Mouse (Mus musculus) CH12.LX (cell line): Measurements from ENCODE around the gene Asb10. TPM values are rescaled to one million over a fixed set of nuclear protein-coding genes. Genes with fewer than 3 reads are reported as not detected.
A peak's percentile ranks its signal among the peaks of the same experiment; 100 is the strongest.

Experiments
- DNase-seq: peaks from one replicate; pipeline ENCODE4 v3.0.0-alpha.2; 2013; ENCODE audit errors: extremely low read depth
- H3K27ac ChIP-seq: 2 replicates; pipeline ENCODE4 v1.5.1; 2012; ENCODE audit warnings: low read depth, mild to moderate bottlenecking, control low read depth, moderate library complexity; ENCODE audit not compliant: insufficient read depth
- H3K27me3 ChIP-seq: replicated peaks from 2 replicates; pipeline ENCODE3; 2012; ENCODE audit warnings: inconsistent platforms
- H3K36me3 ChIP-seq, 2 experiments: replicated peaks in 1 of 2; 2 replicates each; pipeline versions ENCODE3 to v1.6.1; 2012; ENCODE audit warnings: inconsistent platforms in 1 of 2, low read length in 1 of 2, mild to moderate bottlenecking in 1 of 2, mixed read lengths in 1 of 2, moderate library complexity in 1 of 2; ENCODE audit not compliant: control insufficient read depth in 1 of 2, insufficient read depth in 1 of 2
- H3K4me1 ChIP-seq, 2 experiments: 2 replicates each; pipeline ENCODE4 v1.6.1; 2012; ENCODE audit warnings: inconsistent platforms in 1 of 2, moderate library complexity in 1 of 2; ENCODE audit not compliant: insufficient read depth in 2 of 2, control insufficient read depth in 1 of 2
- H3K4me2 ChIP-seq: 2 replicates; pipeline ENCODE4 v1.6.1; 2012; ENCODE audit warnings: low read depth, mild to moderate bottlenecking, control low read depth; ENCODE audit not compliant: poor library complexity, insufficient read depth, severe bottlenecking
- H3K4me3 ChIP-seq, 3 experiments: fragments of 150-350 bp in 1 of 3; sonication (generic) in 1 of 3; replicated peaks in 1 of 3; 2 replicates each; pipeline versions ENCODE3 to v1.5.1; 2011 to 2012; ENCODE audit warnings: low read depth in 2 of 3, low read length in 2 of 3, mild to moderate bottlenecking in 2 of 3, moderate library complexity in 2 of 3, control low read depth in 1 of 3, improper control_type of control experiment in 1 of 3, inconsistent platforms in 1 of 3, mixed read lengths in 1 of 3; ENCODE audit not compliant: poor library complexity in 1 of 3
- H3K79me2 ChIP-seq: replicated peaks from 2 replicates; pipeline ENCODE4 v1.6.1; 2012; ENCODE audit warnings: mild to moderate bottlenecking, moderate library complexity; ENCODE audit not compliant: control insufficient read depth, poor library complexity, insufficient read depth, severe bottlenecking; ENCODE audit errors: extremely low read depth
- H3K9ac ChIP-seq: 2 replicates; pipeline ENCODE4 v1.6.1; 2012; ENCODE audit warnings: low read depth, mild to moderate bottlenecking, control low read depth, moderate library complexity; ENCODE audit not compliant: insufficient read depth
- H3K9me3 ChIP-seq: replicated peaks from 2 replicates; pipeline ENCODE3; 2012; ENCODE audit warnings: low read length, inconsistent platforms, mixed read lengths
- CHD2 ChIP-seq: IDR thresholded peaks from 2 replicates; pipeline ENCODE4 v1.6.1; 2011; ENCODE audit warnings: low read length, improper control_type of control experiment
- E2F4 ChIP-seq: IDR thresholded peaks from 2 replicates; pipeline ENCODE4 v1.6.1; 2011; ENCODE audit warnings: low read depth, low read length, improper control_type of control experiment; ENCODE audit not compliant: insufficient replicate concordance
- ELF1 ChIP-seq: IDR thresholded peaks from 2 replicates; pipeline ENCODE4 v1.6.1; 2014; ENCODE audit warnings: low read depth, mild to moderate bottlenecking, inconsistent platforms, low read length, improper control_type of control experiment
- ETS1 ChIP-seq: conservative IDR thresholded peaks from 2 replicates; pipeline ENCODE4 v1.6.1; 2012; ENCODE audit warnings: low read depth, mild to moderate bottlenecking, inconsistent platforms, low read length, improper control_type of control experiment, moderate library complexity
- GABPA ChIP-seq: IDR thresholded peaks from 2 replicates; pipeline ENCODE4 v1.6.1; 2012; ENCODE audit warnings: low read depth, low read length, improper control_type of control experiment, inconsistent platforms; ENCODE audit not compliant: insufficient replicate concordance
- HCFC1 ChIP-seq: IDR thresholded peaks from 2 replicates; pipeline ENCODE4 v1.6.1; 2012; ENCODE audit warnings: low read depth, mild to moderate bottlenecking, inconsistent platforms, low read length, improper control_type of control experiment
- IRF4 ChIP-seq: IDR thresholded peaks from 2 replicates; pipeline ENCODE4 v1.6.1; 2014; ENCODE audit warnings: low read depth, mild to moderate bottlenecking, inconsistent platforms, low read length, improper control_type of control experiment
- KAT2A ChIP-seq: IDR thresholded peaks from 2 replicates; pipeline ENCODE4 v1.6.1; 2012; ENCODE audit warnings: low read length, improper control_type of control experiment, inconsistent platforms; ENCODE audit not compliant: insufficient replicate concordance
- MAFK ChIP-seq: IDR thresholded peaks from 2 replicates; pipeline ENCODE4 v1.6.1; 2011; ENCODE audit warnings: low read length, improper control_type of control experiment; ENCODE audit not compliant: insufficient replicate concordance
- NELFE ChIP-seq: IDR thresholded peaks from 2 replicates; pipeline ENCODE4 v1.6.1; 2011; ENCODE audit warnings: low read depth, low read length, improper control_type of control experiment
- NRF1 ChIP-seq: IDR thresholded peaks from 2 replicates; pipeline ENCODE4 v1.6.1; 2014; ENCODE audit warnings: low read depth, mild to moderate bottlenecking, inconsistent platforms, low read length, improper control_type of control experiment, moderate library complexity
- PAX5 ChIP-seq: IDR thresholded peaks from 2 replicates; pipeline ENCODE4 v1.6.1; 2012; ENCODE audit warnings: low read length, inconsistent platforms, mixed read lengths
- POLR2A ChIP-seq: IDR thresholded peaks from 2 replicates; pipeline ENCODE4 v1.6.1; 2011; ENCODE audit warnings: low read depth, mild to moderate bottlenecking, improper control_type of control experiment, low read length
- RCOR1 ChIP-seq: conservative IDR thresholded peaks from 2 replicates; pipeline ENCODE4 v1.6.1; 2012; ENCODE audit warnings: low read depth, mild to moderate bottlenecking, inconsistent platforms, low read length, improper control_type of control experiment
- SIN3A ChIP-seq: IDR thresholded peaks from 2 replicates; pipeline ENCODE4 v1.6.1; 2012; ENCODE audit warnings: low read length, improper control_type of control experiment, inconsistent platforms
- SMC3 ChIP-seq: IDR thresholded peaks from 2 replicates; pipeline ENCODE4 v1.6.1; 2011; ENCODE audit warnings: low read depth, low read length, improper control_type of control experiment
- TBP ChIP-seq: conservative IDR thresholded peaks from 2 replicates; pipeline ENCODE4 v1.6.1; 2011; ENCODE audit warnings: low read depth, low read length, improper control_type of control experiment
- TCF12 ChIP-seq: IDR thresholded peaks from 2 replicates; pipeline ENCODE4 v1.6.1; 2014; ENCODE audit warnings: low read depth, mild to moderate bottlenecking, inconsistent platforms, low read length, improper control_type of control experiment
- ZMIZ1 ChIP-seq: IDR thresholded peaks from 2 replicates; pipeline ENCODE4 v1.6.1; 2012; ENCODE audit warnings: low read depth, mild to moderate bottlenecking, inconsistent platforms, low read length, improper control_type of control experiment
- dilution Hi-C: fragments of 300-500 bp; cut with MboI; formaldehyde crosslinking; loops from 2 replicates; pipeline ENCODE4 v1.14.3; 2020; ENCODE audit warnings: low sequenced_read_pairs; ENCODE audit not compliant: extremely low pct_unique_long_range_greater_than_20kb, extremely low pct_ligation_motif_present
- in situ Hi-C: fragments of 300-500 bp; cut with MboI; formaldehyde crosslinking; loops from 3 replicates; pipeline ENCODE4 v1.14.3; 2019; ENCODE audit warnings: low sequenced_read_pairs, low pct_ligation_motif_present, low pct_unique_long_range_greater_than_20kb, mixed read lengths
- polyA plus RNA-seq: library from polyadenylated mRNA; unstranded; fragments of >175 nt; gene quantifications from 2 replicates; pipeline ENCODE4 v1.2.1, GENCODE M21; 2012; ENCODE audit warnings: low read depth; ENCODE audit not compliant: insufficient read length
- total RNA-seq, 2 experiments: library from RNA; depleted of rRNA; stranded (reverse); fragments of 300-350 nt in 1 of 2; fragments of >200 nt in 1 of 2; gene quantifications; 2 replicates each; pipeline ENCODE4 v1.2.3; 2012 to 2014

Asb10 gene
- total and polyA plus RNA-seq, 3 experiments: not detected

DNA sequence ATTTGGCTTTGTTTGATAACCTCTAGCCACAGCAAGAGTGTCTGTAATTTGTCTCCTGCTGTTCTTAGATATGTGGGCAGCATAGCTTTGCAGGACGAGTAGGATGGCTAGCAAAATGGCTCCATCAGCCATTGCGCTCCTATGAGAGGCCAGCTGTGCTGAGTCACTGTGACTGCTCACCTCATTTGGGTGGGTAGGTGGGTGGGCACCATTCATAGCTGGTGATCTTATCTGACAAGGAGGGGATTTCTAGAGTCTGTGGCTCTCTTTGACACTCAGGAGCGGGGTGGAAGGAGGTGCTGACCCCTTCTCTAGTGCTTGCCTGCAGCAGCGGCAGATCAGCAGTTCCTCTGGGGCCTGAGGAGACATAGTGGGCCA is 46.4 kb upstream of the Asb10 start:
- Histone ChIP-seq H3K4me3 (peak overlapping the region; percentile 88 to 98 (median 90)), H3K27me3 (no peaks in the 10 kb centered on the region), H3K36me3 (peaks cover 40 to 44% of the 10 kb centered on the region in 2 experiments), H3K27ac (0 out of 2 replicates have a peak overlapping the region, but pooled peaks have one; percentile 8), H3K9me3 (no peaks in the 10 kb centered on the region), H3K4me1 (peaks cover 8 to 24% of the 10 kb centered on the region in 2 experiments), H3K9ac (peak overlapping the region; percentile 77), H3K79me2 (peaks cover 19% of the 10 kb centered on the region), H3K4me2 (peak overlapping the region; percentile 45)
- TF ChIP-seq MAFK: peak; percentile 61; the same call in 1 of the 2 replicates
- TF ChIP-seq E2F4: no peak
- in situ Hi-C loops (no loop called here), dilution Hi-C loops (no loop called here)
- DNase-seq: peak; percentile 40

DNA sequence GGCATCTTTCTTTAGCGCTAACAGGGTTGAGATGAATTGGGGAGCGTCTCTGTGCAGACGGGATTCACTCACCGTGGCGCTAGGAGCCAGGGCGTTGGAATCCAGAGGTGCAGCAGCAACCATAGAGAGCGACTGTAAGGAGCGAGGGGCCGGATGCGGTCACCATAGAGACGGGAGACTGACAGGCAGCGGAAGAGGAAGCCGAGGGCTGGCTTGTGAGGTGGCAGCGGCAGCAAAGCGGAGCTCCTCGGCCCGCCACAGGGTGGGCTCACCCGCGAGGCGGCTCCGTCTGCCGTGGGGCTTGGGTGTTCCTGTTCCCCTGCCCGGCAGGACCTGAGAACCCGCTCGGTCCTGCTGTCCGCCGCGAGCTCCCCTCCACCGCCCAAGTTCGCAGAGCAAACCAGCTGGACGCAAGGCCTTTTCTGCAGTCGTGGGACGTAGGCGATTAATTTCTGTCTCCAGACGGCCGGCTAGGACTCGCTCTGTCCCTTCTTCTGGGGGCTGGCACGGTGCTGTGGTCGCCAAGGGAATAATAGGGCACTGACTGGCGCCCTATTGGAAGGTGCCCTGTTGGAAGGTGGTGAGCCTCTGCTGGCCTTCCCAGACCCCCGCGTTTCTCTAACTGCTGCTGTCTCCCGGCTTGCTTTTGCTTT is 45.9 kb upstream of the Asb10 start, which contains the start of gene Chpf2:
Chpf2 (plus strand) TSS at position 195 of the 653 bp plus-strand sequence.
- in situ Hi-C loops: no loop called here
- H3K27me3 ChIP-seq: no peaks in the 10 kb centered on the region
- peak within 1 kb of the TSS; percentile 51 for H3K4me2 ChIP-seq
- H3K4me1 ChIP-seq: peaks cover 8 to 24% of the 10 kb centered on the region in 2 experiments
- no peaks in the 10 kb centered on the region for H3K9me3 ChIP-seq
- dilution Hi-C loops: no loop called here
- peak; percentile 83 for DNase-seq
- peak within 1 kb of the TSS; percentile 77 for H3K9ac ChIP-seq
- TF ChIP-seq ELF1 (peak; percentile 91), SIN3A (peak; percentile 94), PAX5 (no peak), POLR2A (peak; percentile 87), IRF4 (peak; percentile 30; the same call in 1 of the 2 replicates), ZMIZ1 (peak; percentile 73), TBP (peak; percentile 57; the same call in 1 of the 2 replicates), GABPA (peak; percentile 40; the same call in 1 of the 2 replicates), TCF12 (peak; percentile 88), SMC3 (no peak), RCOR1 (no peak), HCFC1 (peak; percentile 91), KAT2A (peak; percentile 69; the same call in 1 of the 2 replicates), ETS1 (no peak), NRF1 (0 out of 2 replicates have a peak, but pooled peaks have one; percentile 34), NELFE (peak; percentile 86), CHD2 (no peak)
- H3K79me2 ChIP-seq: peaks cover 19% of the 10 kb centered on the region
- peaks cover 35 to 39% of the 10 kb centered on the region in 2 experiments for H3K36me3 ChIP-seq
- H3K27ac ChIP-seq: peak within 1 kb of the TSS; percentile 18; the same call in 1 of the 2 replicates
- H3K4me3 ChIP-seq: peak within 1 kb of the TSS; percentile 88 to 98 (median 90)
